Mouse (Mus musculus) erythroid progenitor cell, adult 5-6 weeks (primary cell): ENCODE measurements around the gene Gpr132. TPM values are rescaled to one million over a fixed set of nuclear protein-coding genes. Genes with fewer than 3 reads are reported as not detected.
A peak's percentile ranks its signal among the peaks of the same experiment; 100 is the strongest.
"Not testable (repeated sequence)": the region's sequence is repeated elsewhere in the genome, so short reads cannot be mapped to it uniquely, and the experiment has no call there.

ENCODE experiments used
- ATAC-seq: replicated peaks from 2 replicates; pipeline ENCODE4 v1.8.0; 2016; ENCODE audit warnings: moderate number of reproducible peaks, mild to moderate bottlenecking, moderate TSS enrichment, inconsistent platforms; ENCODE audit not compliant: poor library complexity, low FRiP score, severe bottlenecking
- total RNA-seq, 2 experiments: library from RNA; stranded (forward) in 1 of 2; stranded (reverse) in 1 of 2; fragments of 150-400 nt in 1 of 2; fragments of 186-747, 209-891 nt in 1 of 2; gene quantifications; 2 replicates each; pipeline versions ENCODE4 v1.2.3 to v1.2.4; 2015 to 2017; ENCODE audit warnings: low replicate concordance in 2 of 2

Gpr132 gene
- total RNA-seq, 2 experiments from 2014 or later = 1.3 to 2.7 TPM

DNA sequence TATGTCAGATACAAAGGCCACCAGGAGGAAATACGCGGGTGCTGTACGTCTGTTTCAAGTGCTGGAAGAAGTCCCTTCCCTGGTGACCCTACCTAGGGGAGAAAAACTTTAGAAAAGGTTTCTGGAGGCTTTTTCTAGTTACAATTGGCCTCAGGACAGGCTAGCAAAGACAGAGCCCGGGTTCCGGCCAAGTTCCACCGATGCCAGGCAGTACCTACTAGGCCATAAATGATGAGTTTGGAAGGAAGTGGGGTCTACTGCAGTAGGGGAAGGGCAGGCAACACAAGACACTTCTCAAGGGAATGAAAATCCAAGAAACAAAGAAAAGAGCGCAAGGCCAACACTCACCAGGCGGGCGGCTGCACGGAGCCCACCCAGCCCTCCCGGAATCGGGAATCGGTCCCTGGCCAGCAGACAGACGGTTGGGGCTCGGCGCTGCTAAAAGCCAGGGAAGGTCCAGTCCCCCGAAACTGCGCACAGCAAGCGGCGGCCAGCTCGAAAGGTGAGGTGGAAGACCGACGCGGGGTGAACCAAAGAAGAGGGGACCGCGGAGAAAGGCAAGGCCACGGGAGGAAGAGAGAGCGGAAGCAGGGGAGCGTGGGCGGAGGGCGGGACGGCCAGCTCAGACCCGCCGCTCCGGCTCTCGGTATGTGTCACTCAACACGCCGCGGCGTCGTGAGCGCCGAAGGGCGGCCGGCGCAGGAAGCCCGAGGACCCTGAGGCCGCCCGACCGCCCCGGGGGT, 39.4 kb downstream of the Gpr132 start:
- ATAC-seq = peak; percentile 25

DNA sequence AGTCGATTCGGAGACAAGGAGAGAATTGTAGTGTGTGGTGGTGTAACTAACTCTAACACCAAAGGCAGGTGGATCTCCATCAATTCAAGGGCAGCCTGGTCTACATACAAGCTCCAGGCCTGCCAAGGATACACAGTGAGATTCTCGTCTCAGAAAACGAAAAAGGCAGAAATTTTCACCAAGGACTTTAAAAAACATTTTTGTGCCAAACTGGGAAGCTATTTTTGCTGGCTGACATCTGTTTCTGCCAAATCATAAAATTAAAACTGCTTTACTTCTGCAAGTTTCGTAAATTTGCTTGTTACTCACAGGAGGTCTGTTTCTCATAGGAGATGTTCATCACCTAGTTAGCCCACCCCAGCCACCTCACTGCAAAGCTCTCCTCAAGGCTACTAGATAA, 42.1 kb downstream of the Gpr132 start:
- ATAC-seq = no peak

DNA sequence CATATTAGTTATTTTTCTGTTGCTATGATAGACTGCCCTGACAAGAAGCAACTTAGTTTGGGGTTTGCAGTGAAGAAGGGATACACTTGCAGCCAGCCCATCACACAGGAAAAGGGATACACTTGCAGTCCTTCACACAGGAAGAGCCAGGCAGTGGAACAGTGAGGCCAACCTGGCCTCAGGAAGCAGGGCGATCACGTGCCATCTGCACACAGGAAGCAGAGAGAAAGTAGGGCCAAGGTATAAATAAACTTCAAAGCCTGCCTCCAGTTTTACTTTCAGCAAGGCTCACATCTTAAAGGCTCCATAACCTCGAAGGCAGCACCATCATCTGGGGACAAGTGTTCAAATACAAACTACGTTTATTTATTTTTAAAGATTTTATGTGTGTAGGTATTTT, 44.8 kb downstream of the Gpr132 start:
- ATAC-seq = no peak

DNA sequence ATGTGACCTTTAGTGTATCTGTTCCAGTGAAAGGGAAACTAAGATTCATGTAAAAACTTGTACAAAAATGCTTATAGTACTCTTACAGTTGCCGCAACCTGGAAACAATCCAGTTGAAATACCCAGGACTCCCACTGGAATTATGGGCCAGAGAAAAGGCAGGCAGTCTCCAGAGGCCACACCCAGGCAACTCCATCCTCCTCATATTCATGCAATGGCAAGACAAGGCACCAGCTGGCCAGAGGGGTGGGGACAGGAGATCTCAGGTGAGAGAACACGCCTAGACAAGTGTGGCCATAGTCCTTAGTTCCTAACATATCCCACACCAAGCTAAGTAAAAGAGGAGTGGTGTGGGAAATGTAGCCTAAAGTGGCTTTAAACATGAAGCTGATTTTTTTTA, 45.4 kb downstream of the Gpr132 start:
- ATAC-seq = no peak

DNA sequence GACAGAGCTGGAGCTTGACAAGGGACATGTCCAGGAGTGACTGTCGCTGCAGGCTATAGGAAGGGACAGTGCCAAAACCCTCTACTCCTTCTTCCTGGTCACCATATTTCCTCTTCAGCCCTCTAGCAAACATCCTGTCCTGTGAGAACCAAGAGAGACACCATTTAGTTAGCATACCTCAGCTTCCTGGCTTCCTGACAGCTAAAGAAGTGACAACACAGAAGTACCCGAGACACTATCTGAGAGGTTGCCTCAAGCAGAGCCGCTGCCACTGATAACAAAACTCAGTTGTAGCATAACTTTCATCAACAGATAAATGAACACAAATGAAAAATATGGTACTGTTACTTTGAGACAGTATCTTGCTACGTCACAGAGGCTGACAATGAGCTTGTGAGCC, 46.1 kb downstream of the Gpr132 start:
- no peak for ATAC-seq

DNA sequence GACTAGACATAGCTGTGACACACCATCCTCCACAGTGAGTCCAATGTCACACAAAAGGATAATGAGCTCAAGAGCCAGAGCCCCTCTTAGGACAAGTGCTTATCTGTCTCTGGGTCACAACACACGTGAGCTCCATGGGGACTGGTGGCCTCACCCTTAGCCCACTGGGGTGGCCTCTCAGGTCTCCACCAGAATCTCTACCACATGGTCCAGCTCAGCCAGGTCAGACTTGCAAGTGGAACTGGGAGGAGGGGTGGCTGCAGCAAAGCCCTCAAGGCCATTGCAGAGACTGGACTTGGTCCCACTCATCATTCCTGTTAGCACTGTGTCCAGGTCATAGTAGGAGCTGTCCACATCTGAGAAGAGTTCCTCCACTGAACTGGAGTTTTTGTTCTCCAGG, 46.8 kb downstream of the Gpr132 start:
- ATAC-seq = no peak

DNA sequence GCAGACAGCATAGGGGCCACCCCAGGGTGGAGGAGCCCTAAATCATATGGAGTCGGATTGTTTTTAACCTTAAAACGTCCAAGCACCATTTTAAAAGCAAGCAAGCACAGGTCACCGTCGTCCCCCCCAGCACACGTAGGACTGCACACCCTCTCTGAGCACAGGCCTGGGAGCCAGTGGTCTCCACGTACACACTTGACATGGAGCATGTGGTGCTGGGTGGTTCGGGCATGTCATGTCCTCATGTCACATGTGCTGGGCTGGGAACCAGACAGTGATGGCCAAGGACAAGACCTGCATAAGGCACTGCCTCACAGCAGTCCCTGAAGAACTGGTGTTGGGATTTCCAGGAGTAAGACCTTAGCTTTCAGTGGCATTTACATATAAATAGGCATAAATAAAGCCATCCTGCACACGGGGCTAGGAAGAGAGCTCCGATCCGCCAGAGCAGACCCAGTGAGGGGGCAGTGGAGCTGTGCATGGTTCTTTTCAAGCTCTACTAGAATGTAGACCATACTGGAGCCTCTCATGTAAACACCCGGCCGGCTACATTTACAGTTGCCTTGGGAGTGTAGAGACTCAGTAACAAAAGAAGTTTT, 47.5 kb downstream of the Gpr132 start:
- no peak for ATAC-seq

DNA sequence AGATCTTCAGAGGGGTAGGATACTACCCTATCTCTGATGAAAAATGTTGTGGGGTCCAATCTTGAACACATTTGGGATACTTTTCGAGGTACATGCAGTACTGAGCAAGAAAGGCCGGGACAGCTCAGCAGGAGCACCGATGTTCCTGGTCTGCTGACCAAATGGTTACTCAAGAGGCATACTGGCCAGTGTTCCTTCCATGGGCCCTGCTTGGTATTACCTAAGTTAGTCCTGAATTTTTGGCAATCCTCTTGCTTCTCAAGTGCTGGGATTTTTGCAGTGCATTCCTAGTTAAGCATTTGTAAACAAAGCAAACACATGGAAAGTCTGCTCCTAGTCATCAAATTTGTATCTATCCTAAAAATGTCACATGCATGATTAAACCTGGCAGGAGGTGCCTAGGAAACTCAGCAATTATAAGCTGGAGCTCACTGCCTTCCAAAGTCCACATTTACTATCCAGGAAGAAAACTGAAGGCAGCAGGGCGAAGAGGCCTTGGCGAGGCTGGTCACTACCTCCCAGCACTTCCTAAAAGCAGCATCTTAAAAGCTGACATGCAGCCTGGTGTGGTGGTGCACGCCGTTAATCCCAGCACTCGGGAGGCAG, 48.9 kb downstream of the Gpr132 start:
- no peak for ATAC-seq

DNA sequence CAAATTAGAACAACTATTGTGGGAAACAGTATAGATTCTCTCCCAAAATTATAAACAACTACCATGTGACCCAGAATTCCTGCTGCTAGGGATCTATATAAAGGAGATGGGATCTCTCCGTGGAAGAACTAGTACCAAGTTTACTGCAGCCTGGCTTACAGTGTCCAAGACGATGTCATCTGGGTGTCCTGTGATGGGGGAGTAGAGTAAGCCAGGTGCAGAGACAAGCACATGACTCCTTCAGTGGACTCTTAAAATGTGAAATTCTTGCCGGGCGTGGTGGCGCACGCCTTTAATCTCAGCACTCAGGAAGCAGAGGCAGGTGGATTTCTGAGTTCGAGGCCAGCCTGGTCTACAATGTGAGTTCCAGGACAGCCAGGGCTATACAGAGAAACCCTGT, 51.2 kb downstream of the Gpr132 start:
- ATAC-seq = not testable (repeated sequence)

DNA sequence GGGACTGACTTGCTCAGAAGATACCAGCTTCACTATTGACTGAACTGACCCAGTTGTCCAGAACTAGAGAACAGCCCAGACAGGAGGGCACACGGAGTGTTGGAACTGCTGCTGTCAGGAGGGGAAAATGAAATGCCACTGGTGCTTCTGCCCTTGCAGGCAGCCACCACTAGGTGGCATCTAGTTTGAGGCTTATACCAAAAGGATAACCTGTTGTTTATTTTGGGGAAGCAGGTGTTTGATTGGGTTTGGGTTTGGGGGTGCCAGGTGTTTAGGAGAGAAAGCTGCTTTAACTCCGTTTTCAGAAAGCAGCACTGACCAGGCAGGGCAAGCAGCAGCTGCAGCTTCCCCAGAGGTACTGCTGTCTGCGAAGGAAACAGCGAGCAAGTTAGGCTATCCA, 51.7 kb downstream of the Gpr132 start:
- ATAC-seq = peak; percentile 53

DNA sequence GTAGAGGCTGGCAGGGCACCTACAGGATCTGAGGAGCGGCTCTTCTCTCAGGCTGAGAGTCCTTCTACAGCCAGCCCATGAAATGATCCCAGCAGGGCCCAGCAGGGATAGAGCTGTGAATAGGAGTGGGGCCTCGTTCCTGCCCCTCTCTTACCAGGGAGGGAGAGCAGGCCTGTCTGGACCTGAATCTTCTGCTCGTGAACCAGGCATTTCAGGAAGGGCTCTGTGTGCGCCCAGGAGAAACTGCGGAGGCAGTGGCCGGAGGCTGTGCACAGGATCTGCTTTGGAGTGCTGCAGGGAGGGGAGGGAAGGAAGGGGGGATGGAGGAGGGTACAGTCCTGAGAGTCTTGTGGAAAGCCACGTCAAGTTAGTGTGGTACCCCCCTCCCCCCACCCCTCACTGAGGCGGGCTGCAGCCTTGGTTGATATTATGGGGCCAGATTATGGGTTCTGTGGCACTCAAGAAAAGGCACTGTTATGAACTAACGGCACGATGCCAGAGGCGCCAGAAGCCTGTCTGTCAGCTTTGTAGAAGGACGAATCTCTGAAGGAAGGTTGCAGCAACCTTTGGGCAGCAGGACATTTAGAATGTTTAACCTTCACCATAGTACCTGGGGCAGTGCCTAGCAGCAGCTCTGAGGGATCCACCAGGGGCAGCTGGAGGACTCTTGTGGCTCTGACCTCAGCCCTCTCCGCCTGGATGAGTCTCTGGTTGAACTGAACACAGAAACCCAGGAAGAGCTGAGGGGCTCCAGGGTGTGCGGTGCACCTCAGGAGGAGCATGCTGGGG, 53.2 kb downstream of the Gpr132 start:
- ATAC-seq = no peak

DNA sequence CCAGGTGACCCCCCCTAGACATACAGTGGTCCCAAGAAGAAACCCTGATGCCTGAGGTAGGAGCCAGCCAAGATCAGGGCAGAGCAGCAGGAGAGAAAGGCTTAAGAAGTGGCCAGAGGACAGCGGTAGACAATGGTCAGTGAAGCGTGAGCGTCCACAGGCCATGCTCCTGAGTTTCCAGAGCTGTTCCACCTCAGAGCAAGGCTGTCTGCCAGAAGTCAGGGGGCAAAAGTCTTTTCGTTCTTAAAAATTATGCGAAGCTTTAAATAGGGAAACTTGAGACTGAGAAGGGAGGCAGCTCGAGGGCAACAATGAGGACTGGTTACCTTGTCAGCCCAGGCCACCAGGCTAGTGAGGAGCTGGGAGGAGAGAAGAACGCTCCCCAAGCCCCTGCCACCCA, 54.7 kb downstream of the Gpr132 start:
- ATAC-seq = no peak

DNA sequence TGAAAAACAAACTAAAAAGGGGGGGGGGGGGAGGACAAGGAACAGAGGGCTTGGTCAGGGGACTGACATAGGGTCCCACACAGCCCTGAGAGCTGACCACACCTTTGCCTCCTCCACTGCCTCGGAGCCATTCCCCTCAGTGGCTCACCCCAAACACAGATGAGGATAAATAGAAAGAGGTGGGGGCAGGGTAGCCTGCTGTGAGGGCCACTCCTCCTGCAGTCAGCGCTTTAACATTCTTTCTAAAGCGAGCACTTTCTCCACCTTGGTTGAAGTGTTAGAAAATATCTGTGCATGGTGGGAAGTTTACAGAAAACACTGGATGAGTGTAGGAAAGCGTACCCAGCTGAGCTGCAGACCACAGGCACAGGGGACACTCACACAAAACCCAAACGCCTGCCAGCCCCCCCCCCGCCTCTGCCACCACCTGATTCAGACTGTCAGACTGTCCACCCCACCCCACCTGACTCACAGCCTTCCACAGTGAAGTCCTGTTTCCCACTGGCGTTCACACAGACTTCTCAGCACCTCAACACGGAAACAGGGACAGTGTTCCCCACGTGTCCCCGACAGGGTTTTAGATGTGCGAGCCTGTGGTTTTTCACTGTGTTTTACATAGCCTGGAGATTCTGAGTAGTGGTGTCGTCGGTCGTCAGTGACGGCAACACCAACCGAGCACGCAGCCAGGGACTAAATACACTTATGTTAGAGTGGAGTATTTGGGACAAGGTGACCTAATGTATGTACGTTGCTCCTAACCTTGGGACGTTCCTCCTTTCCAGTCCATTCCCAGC, 57.7 kb downstream of the Gpr132 start:
- ATAC-seq = no peak

DNA sequence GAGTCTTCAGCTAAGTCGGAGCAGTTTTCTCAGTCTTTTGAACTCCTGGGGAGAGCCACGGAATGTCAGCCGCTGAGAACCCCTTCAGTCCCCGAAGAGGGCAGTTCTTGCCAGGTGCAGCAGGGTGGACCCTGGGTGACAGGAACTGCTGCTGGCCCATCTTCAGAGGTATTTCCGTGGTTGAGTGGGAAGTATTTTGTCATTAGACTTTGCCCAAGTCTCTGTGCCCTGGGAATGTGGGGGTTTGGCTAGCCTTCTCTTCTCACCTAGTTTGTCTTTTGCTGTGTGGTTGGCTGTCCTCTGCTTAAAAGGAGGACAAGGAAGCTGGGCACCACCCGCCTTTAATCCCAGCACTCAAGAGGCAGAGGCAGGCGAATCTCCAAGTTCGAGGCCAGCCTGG, 58.4 kb downstream of the Gpr132 start:
- ATAC-seq = no peak

DNA sequence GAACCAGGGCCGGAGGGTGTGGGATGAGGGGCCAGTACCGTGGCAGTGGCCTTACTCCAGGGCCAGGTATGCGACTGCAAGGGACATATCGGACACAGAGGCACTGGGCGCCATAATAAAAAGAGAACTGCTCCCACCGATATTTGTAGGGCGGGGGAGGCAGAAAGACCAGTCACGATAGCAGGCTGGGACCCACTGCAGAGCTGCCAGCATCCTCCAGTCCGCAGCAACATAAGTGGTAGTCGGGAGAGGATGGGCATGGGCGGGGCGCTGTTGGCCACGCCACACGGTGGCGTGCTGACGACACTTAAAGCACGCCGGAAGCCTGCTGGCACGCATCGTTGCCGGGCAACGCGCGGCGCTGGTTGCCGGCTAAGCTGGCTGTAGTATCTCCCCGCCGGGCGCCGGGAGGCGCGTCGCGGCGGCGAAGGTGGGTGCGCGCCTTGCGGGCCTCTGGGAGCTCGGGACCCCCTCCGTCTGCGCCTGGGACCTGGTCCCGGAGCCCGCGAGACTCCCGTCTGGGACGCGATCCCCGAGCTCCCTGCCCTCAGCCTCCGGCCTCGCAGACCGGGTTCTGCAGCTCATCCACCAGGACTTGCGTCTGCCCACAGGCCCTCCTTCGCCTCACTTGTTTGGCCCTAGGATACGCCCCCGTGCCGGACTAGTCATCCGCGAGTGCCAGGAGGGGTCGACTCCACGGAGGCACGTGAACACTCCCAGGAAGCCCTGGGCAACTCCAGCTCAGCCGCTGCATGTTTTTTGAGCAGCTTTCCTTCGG, 59.3 kb downstream of the Gpr132 start, which contains the start of gene Clba1:
Gene Clba1 (plus strand): TSS at position 351 of the 778 bp plus-strand sequence.
- peak; percentile 85 for ATAC-seq

DNA sequence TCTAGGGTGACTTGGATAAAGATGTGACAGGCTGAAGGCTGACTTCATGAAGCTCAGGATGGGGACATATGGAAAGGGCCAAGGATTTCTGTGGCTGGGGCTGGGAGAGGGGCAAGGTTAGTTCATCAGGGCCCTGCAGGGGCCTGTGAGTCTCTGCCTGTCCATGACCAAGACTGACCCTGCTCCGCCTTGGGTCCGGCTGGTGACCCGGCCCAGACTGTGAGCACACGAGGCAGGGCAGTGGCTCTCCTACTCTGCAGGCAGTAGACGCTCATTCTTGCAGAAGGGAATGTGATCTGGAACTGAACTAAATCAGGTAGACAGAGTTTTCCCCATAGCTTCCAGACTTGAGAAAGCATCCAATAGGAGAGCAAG, 59.8 kb downstream of the Gpr132 start:
- ATAC-seq = no peak

DNA sequence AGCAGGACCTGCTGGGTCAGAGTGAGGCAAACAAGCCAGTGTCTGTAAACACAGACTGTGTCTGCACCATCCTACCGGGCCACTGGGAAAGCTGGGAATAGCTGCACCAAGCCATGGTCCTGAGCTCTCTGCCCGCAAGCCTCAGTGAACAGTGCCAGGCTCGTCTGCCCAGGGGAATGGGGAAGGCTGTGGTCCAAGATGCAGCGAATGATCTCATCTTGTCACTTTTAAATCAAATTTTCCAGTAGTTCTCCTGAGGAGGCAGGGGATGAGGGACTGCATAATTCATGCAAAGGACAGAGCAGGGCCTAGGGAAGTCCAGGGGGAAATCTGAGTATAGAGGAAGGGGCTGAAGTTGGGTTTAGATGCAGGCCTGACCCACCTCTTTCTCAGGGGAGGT, 60.2 kb downstream of the Gpr132 start:
- ATAC-seq = no peak

DNA sequence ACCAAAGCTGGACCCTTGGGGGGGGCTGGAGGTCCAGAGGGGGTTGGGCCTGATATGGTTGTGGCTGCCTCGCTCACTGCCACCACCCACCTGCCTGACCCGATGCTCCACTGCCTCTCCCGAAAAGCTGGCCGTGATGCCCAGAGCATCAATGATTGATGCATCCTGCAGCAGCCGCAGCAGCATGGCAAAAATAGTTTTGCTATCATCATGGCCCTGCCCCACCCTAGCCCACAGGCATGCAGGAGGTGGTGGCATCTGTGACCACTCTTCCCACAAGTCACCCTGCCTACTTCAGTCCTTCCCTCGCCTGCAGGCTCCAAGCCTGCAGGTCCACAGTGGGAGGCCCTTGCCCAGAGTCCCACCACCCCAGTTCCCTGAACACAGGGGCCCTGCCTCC, 62.0 kb downstream of the Gpr132 start:
- no peak for ATAC-seq

DNA sequence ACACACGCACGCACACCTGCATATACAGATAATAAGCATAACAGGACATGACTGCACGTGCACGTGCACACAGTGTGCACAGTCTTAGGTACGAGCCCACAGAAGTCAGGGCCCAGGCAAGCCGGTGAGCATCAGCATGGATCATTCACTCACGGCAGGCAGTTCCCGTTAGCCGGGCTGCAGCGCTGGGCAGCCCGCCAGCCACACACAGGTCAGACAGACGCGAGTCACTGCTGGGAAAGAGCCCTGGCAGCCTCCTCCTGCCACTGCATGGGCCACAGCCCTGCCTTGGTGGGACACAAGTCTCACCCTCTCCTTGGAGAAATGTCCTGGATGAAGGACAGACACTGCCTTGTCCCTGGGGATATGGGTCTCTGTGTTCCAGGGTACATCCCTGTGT, 64.0 kb downstream of the Gpr132 start:
- ATAC-seq = no peak
